Mouse (Mus musculus): ENCODE measurements around the gene St8sia1. TPM values are rescaled to one million over a fixed set of nuclear protein-coding genes. Genes with fewer than 3 reads are reported as not detected.
A peak's percentile ranks its signal among the peaks of the same experiment; 100 is the strongest.

The St8sia1 gene
- polyA plus RNA-seq, 1 experiment from 2014 or later: 4.2 TPM

DNA sequence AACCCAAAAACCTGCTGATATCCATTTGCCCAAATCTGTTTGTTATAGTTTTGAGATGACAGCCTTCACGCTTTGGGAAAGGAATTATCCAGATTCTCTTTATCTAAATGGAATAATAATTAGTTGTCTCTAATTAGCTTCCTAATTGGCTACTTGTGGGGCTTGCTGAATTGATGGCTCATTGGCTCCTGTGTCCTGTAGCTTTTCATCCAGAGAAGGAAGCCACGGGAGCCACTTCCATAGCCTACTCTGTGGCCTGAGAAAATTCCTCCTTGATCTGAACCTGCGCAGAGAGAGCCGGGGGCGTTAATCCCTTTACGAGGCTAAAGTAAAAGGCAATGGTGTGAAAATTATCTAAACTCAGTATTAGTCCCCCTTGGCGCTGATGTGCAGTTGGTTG is 183.0 kb downstream of the St8sia1 start:
- no peak overlapping the region for H3K27ac ChIP-seq
- peaks cover 7% of the 10 kb centered on the region; the same call in 1 of the 2 replicates for H3K36me3 ChIP-seq (ENCODE audit: poor library complexity, severe bottlenecking)
- peaks cover 20% of the 10 kb centered on the region; the same call in 1 of the 2 replicates for H3K27me3 ChIP-seq
- no peaks in the 10 kb centered on the region for H3K9me3 ChIP-seq (replicated peaks)
- no peak overlapping the region for H3K9ac ChIP-seq
- ATAC-seq: peak; percentile 48
- WGBS: 7% methylated on average over 7 of the region's 7 CpGs
- H3K4me1 ChIP-seq: peaks cover 27% of the 10 kb centered on the region
- H3K4me2 ChIP-seq: no peak overlapping the region
- no peak overlapping the region for H3K4me3 ChIP-seq

DNA sequence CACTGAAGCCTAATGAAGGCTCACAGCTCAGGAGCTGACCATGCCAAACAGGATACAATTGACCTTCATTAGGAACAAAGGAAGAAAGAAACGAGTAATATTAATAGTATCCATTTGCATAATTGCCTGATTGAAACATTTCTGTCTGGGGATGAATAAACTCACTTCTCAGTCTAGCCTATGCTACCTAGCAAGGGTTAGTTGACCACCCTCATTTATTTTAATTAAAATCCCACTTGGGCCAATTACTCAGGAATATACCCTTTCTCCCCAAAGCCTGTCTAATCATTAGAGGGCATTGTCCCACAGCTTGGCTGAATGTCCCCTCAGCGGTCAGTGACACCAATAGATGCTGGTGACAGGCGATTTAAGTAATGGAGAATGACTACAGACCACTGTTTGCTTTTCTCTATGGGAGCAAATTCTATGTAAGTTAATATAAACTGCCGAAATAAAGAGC is 183.6 kb downstream of the St8sia1 start:
- 0 out of 2 replicates have a peak overlapping the region, but pooled peaks have one; percentile 44 for H3K27ac ChIP-seq
- peaks cover 27% of the 10 kb centered on the region for H3K4me1 ChIP-seq
- no peak overlapping the region; the same call in 1 of the 2 replicates for H3K9ac ChIP-seq
- H3K36me3 ChIP-seq (ENCODE audit: poor library complexity, severe bottlenecking): peaks cover 13% of the 10 kb centered on the region
- no peak overlapping the region for H3K4me3 ChIP-seq
- no peaks in the 10 kb centered on the region for H3K9me3 ChIP-seq (replicated peaks)
- no peak overlapping the region for H3K4me2 ChIP-seq
- peak; percentile 79 for ATAC-seq
- H3K27me3 ChIP-seq: peaks cover 20% of the 10 kb centered on the region; the same call in 1 of the 2 replicates
- 25% methylated on average over 4 of the region's 4 CpGs for WGBS

DNA sequence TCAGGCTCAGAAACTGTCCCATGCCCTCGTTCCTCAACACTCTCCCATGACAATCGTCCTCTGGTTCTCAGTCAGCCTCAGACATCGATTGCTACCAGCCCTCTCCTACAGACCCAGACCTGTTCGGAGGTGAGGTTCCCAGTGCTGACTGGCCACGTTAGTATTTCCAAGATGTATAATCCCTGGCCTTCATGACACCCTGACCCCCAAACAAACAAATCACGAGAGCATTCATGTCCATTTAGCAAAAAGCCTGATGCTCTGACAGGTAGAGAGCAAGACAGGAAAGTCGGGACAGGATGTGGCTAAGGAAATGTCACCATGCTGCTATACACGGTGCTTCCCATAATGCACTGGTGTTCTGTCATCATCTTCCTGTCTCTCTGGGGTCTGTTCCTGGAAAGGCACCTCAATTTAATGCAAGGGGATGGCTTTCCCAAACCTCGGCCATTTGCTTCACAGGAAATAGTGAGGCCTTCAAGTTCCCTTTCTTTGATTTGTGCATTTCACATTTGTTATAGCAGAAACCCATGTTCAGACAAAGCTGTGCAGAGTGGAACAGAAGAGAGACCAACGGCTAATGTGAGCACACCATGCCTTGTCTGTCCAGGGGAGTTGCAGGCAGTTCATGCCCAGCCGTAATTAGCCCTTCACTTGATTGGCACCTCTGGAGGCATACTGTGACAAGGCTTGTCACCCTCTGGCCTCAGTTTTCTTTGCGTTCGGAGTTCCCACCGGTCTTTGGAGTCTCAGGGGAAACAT is 184.3 kb downstream of the St8sia1 start:
- peak; percentile 85 for ATAC-seq
- H3K4me2 ChIP-seq: no peak overlapping the region
- WGBS: 36% methylated on average over 14 of the region's 14 CpGs

DNA sequence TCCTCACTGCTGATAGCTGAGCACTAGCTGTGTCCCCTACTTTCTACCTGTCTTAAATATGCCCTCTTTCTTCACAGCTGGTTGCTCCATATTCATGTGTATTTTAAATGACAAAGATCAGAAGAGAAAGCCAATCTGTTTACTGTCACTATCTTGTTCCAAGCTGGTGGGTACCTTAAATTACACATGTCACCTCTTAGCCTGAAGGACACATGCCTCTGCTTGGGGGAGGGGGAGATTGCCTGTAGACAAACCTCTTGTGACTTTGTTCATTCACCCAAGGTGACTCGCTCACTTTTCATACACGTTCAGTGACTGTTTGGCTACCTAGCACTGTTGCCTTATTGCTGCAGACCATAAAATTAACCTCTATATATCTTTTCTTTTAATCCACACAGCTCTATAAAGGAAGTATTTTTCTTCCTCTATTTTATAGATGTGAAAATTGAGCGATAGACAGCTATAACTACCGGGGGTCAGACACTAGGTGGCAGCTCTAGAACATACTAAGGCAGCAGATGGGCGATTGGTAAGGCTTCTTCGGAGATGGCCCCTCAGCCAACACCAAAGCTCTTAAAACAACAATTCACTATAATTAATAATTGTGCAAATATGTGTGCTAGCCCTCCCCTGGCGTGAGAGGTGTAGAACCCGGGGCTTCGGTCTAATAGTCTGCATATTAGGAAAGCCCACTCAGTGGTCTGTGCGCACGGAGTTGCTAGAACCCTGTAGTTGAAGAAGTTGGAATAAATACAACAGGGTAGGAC is 185.0 kb downstream of the St8sia1 start:
- Histone ChIP-seq H3K9ac (no peak overlapping the region), H3K4me3 (no peak overlapping the region), H3K9me3 (replicated peaks) (no peaks in the 10 kb centered on the region), H3K4me2 (no peak overlapping the region), H3K27ac (no peak overlapping the region), H3K4me1 (peaks cover 27% of the 10 kb centered on the region), H3K27me3 (peaks cover 16% of the 10 kb centered on the region; the same call in 1 of the 2 replicates), H3K36me3 (ENCODE audit: poor library complexity, severe bottlenecking) (peaks cover 27% of the 10 kb centered on the region)
- 49% methylated on average over 11 of the region's 11 CpGs for WGBS
- peak; percentile 41 for ATAC-seq

More for the DNA sequence above, 184.3 kb downstream of the St8sia1 start:
- H3K27me3 ChIP-seq: peaks cover 20% of the 10 kb centered on the region; the same call in 1 of the 2 replicates
- no peaks in the 10 kb centered on the region for H3K9me3 ChIP-seq (replicated peaks)
- peaks cover 27% of the 10 kb centered on the region for H3K4me1 ChIP-seq
- H3K4me3 ChIP-seq: no peak overlapping the region
- peak overlapping the region; percentile 44 for H3K27ac ChIP-seq
- no peak overlapping the region; the same call in 1 of the 2 replicates for H3K9ac ChIP-seq
- peaks cover 20% of the 10 kb centered on the region for H3K36me3 ChIP-seq (ENCODE audit: poor library complexity, severe bottlenecking)

DNA sequence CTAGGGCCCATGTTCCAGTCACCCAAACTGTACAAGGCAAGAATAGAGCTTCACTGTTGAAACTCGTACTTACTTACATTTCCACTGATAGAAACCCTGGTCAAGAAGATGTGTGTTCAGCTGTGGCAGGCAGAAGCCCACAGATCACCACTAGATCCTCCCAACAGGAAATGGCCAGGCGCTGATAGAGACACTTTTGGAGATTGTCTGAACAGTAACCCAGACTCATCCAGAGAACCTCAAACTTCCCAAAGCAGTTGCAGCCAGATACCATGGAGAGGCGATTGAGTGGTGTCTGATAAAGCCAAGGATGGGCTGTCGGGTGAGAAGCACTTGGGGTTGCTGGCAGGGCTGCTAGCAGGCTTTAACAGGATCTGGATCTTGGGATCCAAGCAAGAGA is 187.3 kb downstream of the St8sia1 start:
- H3K36me3 ChIP-seq (ENCODE audit: poor library complexity, severe bottlenecking): peaks cover 50% of the 10 kb centered on the region
- no peak overlapping the region for H3K27ac ChIP-seq
- H3K4me3 ChIP-seq: no peak overlapping the region
- no peak overlapping the region for H3K9ac ChIP-seq
- WGBS: 88% methylated on average over 4 of the region's 4 CpGs
- ATAC-seq: no peak
- no peak overlapping the region for H3K4me2 ChIP-seq
- no peaks in the 10 kb centered on the region for H3K27me3 ChIP-seq
- H3K4me1 ChIP-seq: peaks cover 23% of the 10 kb centered on the region
- no peaks in the 10 kb centered on the region for H3K9me3 ChIP-seq (replicated peaks)

DNA sequence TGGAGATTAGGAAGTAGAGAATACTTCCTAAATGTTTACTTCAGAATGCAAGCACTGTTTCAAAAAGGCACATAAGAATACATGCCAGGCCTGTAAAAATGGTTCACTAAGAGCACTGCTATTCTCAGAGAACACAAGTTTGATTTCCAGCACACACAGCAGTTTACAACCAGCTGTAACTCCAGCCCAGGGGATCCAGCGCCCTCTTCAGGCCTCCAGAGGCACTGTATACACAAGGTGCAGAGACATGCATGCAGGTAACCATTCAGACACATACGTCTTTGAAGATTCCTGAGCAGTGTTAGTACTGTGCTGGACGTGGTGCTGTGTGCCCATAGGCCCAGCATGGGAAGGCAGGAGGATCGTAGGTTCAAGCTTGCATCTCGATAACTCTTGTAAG is 190.7 kb downstream of the St8sia1 start:
- Histone ChIP-seq H3K9me3 (replicated peaks) (no peaks in the 10 kb centered on the region), H3K27me3 (no peaks in the 10 kb centered on the region), H3K4me2 (no peak overlapping the region), H3K36me3 (ENCODE audit: poor library complexity, severe bottlenecking) (peaks cover 82% of the 10 kb centered on the region), H3K4me3 (no peak overlapping the region), H3K9ac (no peak overlapping the region), H3K27ac (no peak overlapping the region), H3K4me1 (no peaks in the 10 kb centered on the region)
- WGBS: 91% methylated on average over 5 of the region's 5 CpGs
- ATAC-seq: no peak; the same call in 1 of the 2 replicates

DNA sequence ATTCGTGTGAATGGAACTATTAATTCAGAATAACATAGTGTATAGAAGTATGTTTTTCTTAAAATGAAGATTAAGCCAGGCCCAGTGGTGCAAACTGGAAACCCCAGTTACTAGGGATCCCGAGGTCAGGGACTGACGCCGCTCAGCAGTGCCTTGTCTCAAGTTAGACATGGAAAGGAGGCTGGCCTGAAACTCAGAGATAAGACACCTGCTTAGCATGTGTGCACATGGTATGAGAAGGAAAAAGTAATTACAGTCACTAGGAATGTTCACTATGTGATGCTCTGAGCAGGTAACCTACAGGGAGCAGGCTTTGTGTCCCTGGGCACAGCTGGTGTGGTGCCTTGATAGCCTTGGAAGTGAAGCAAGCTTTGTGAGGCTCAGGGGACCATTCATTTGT is 192.6 kb downstream of the St8sia1 start:
- peaks cover 97% of the 10 kb centered on the region for H3K36me3 ChIP-seq (ENCODE audit: poor library complexity, severe bottlenecking)
- H3K27me3 ChIP-seq: no peaks in the 10 kb centered on the region
- no peak for ATAC-seq
- WGBS: 94% methylated on average over 4 of the region's 4 CpGs
- H3K9me3 ChIP-seq (replicated peaks): no peaks in the 10 kb centered on the region
- H3K4me1 ChIP-seq: no peaks in the 10 kb centered on the region
- no peak overlapping the region for H3K27ac ChIP-seq
- H3K4me3 ChIP-seq: no peak overlapping the region
- H3K9ac ChIP-seq: no peak overlapping the region
- H3K4me2 ChIP-seq: no peak overlapping the region

Other genes starting within 250 kb of the St8sia1 start
- 129 and 133 TPM in 2 replicates for gene Cmas, start 207.8 kb downstream of the St8sia1 start, polyA plus RNA-seq (2015; fragmentation: Nextera tagmentation; extraction: Ambion mirVana)
- gene Sult6b2, start 159.9 kb downstream of the St8sia1 start, polyA plus RNA-seq (2015; fragmentation: Nextera tagmentation; extraction: Ambion mirVana): not detected in 2 replicates
- gene C2cd5, start 135.7 kb upstream of the St8sia1 start, polyA plus RNA-seq (2015; fragmentation: Nextera tagmentation; extraction: Ambion mirVana): 37.1 and 40.0 TPM in 2 replicates
- gene Etnk1, start 202.8 kb upstream of the St8sia1 start, polyA plus RNA-seq (2015; fragmentation: Nextera tagmentation; extraction: Ambion mirVana): 22.6 and 24.7 TPM in 2 replicates